Mouse (Mus musculus) lung, adult 2 months (tissue): ENCODE results near the gene Hmg20a. TPM values are rescaled to one million over a fixed set of nuclear protein-coding genes. Genes with fewer than 3 reads are reported as not detected.

Experiments
- DNase-seq: peaks from one replicate; pipeline ENCODE4 v3.0.0; 2022
- H3K4me1 ChIP-seq: fragments of 200-500 bp; 2 replicates; pipeline ENCODE4 v1.6.1; 2011; ENCODE audit warnings: low read length; ENCODE audit not compliant: control insufficient read depth, insufficient read depth
- H3K4me3 ChIP-seq: fragments of 200-500 bp; replicated peaks from 2 replicates; pipeline ENCODE3; 2011; ENCODE audit warnings: low read depth, mild to moderate bottlenecking, control low read depth, low read length; ENCODE audit errors: extremely low read depth
- CTCF ChIP-seq: fragments of 200-500 bp; IDR thresholded peaks from 2 replicates; pipeline ENCODE4 v1.5.1; 2011; ENCODE audit warnings: mild to moderate bottlenecking, low read length, control low read depth; ENCODE audit not compliant: insufficient read depth
- POLR2A ChIP-seq: fragments of 200-500 bp; IDR thresholded peaks from 2 replicates; pipeline ENCODE4 v1.6.1; 2011; ENCODE audit warnings: low read depth, mild to moderate bottlenecking, control low read depth, low read length, borderline replicate concordance; ENCODE audit errors: extremely low read depth
- WGBS: fragments of 180-500 bp; shearing (Covaris S2); methylation state at CpG from one replicate; pipeline ENCODE4 v1.1.7; 2018; 5-methylcytosine and 5-hydroxymethylcytosine counted together
- polyA plus RNA-seq: library from polyadenylated mRNA; depleted of rRNA; stranded (reverse); fragments of >200 nt; gene quantifications from 2 replicates; pipeline ENCODE4 v1.2.3, GENCODE M21; 2012

Hmg20a gene
- polyA plus RNA-seq, 1 experiment = 29.4 TPM

DNA sequence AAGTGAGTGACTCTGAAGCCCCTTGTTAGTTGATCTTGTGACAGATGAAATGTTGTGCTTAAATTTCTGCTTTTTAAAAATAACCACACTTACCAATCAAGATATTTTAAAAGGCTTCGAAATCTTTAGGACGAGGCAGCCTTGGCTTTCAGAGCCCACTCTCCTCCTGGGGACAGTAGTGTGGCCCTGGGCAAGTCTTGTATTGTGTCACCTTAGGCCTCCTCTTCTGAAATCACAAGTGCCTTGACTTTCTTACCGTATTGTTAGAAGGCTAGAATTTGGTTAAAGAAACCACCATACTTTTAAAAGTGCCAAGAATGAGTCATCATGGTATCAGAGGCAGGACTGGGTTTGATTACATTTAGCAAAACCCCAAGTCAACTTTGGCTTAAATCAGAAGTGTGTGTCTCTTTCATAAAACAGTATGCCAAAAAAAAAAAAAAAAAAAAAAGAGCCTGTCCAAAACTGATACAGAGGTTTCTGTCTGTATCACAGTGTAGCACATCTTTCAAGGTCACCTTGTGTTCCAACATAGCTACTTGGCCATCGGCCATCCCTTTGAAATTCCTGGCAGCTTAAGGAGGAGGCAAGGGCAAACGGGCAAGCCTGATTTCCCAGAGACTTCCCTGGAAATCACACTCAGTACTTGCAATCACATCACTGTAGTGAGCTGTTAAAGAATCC lies 78.9 kb downstream of the Hmg20a start:
- Histone ChIP-seq H3K4me3 (no peak overlapping the region), H3K4me1 (peaks cover 16% of the 10 kb centered on the region)
- WGBS = 39% methylated on average over 5 of the region's 5 CpGs
- TF ChIP-seq CTCF = no peak
- no peak for TF ChIP-seq POLR2A
- no peak for DNase-seq

DNA sequence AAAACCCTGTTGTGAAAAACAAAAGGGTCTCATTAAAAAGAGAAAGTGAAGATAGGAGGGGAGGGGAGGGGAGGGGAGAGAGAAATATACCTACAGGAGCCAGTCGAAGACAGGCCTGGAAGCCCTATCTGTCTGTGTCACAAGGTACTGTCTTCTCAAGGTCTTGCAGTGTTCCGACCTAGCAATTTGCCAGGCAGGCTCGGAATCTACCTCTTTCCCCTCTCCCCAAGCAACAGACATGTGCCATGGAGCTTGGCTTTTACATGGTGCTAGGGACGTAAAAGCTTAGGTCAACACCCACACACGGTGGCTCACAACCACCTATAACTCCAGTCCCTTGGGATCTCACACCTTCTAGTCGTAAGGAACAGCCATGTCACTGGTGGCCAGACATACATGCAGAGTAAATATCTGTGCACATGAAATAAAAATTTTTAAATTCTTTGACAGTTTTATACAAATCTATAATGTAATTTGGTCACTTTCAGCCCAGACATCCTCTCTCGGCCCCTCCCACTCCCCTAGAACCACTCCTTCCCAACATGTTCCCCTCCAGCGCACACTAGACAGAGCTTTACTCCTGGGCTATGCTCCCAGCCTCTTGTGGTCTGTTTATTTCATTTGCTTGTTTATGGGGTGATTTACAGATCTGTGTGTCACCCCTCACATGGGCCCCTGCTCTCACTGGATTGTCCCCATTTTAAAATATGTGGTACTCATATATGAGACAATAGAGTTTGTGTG lies 81.1 kb downstream of the Hmg20a start:
- Histone ChIP-seq H3K4me1 (peaks cover 23% of the 10 kb centered on the region), H3K4me3 (no peak overlapping the region)
- 87% methylated on average over 8 of the region's 8 CpGs for WGBS
- no peak for DNase-seq
- TF ChIP-seq CTCF (no peak), POLR2A (no peak)

DNA sequence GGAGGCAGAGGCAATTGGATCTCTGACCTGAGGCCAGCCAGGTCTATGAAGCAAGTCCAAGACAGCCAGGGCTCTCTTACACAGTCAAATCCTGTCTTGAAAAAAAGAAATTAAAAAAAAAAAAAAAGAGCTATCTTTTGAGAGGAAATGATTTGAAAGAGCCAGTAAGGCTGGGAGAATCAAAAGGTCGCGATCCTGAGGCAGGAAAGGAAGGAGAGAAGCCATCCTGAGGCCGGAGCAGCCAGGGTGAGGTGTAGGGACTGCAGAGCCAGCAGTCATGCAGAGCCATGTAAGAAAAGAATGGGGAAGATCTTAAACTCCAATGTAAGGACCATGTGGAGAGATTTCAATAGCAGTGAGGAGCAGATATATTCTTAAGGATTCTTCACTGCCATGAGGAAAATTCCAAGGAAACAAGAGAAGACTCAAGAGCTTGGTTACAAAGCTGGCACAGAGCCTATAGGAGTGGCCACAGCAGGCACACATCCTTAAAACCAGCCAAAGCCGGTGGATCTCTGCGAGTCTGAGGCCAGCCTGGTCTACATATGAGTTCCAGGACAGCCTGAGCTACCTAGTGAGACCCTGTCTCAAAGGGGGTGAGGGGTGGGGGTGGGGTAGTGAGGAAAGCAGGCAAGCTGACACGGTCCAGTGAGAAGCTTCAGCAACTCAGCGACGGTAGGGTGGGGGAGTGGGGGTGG lies 82.6 kb downstream of the Hmg20a start:
- no peak for DNase-seq
- Histone ChIP-seq H3K4me1 (peaks cover 26% of the 10 kb centered on the region), H3K4me3 (no peak overlapping the region)
- TF ChIP-seq CTCF (no peak), POLR2A (no peak)
- 50% methylated on average over 8 of the region's 8 CpGs for WGBS

DNA sequence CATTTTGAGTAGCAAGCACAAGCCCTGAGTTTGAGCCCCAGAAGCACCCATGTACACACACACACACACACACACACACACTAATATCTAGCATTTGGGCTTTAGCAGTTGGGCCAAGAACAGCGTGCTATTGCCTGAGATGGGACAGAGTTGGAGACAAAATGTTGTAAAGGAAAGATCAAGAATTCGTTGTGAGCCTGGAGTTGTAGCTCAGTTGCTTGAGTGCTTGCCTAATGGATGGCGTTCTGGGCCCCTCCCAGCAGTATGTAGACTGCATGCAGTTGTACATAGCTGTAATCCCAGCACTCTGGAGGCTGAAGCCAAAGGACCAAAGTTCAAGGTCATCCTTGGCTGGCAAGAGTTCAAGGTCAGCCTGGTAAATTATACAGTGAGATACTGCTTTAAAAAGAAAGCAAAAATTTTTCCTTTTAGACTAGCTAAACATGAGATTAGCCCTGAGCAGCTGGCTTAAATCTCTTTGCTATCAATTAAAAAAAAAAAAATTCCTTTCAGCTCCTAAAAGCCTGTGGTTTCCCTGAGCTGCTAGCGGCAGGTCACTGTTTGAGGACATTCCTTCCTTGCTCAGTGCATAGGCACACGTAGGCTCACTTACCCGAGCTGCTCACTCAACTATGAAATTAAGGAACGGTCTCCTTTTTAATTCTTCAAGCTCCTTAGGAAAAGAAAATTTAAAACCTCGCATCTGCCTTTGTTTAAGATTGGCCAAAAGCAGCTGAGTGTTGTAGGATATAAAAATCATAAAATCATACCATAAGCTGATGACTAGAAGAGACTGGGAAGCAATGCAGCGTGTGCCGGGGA lies 83.5 kb downstream of the Hmg20a start:
- peaks cover 23% of the 10 kb centered on the region for H3K4me1 ChIP-seq
- no peak for TF ChIP-seq CTCF
- TF ChIP-seq POLR2A = no peak
- no peak for DNase-seq
- WGBS = 53% methylated on average over 10 of the region's 10 CpGs
- H3K4me3 ChIP-seq = no peak overlapping the region

DNA sequence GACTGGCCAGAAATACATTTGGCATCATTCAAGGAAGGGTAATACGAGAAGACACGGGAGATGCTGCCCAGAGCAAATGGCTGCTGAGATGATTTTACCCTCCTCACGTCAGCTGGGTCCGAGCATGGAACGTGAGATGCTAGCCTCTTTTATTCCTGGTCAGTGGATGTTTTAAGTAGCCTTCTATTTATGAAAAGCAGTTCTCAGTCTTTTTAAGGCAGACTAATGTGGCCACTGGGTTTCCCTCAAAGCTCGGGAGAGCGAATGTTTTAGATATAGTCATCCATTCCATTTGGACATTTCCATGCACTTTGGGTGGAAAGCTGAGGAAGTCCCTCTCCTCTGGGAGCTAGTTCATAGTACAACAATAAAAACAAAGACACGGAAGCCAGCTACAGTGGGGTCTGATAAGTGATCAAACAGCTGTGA lies 84.1 kb downstream of the Hmg20a start:
- 52% methylated on average over 8 of the region's 8 CpGs for WGBS
- TF ChIP-seq POLR2A (no peak), CTCF (no peak)
- Histone ChIP-seq H3K4me1 (peaks cover 23% of the 10 kb centered on the region), H3K4me3 (no peak overlapping the region)
- DNase-seq = no peak

DNA sequence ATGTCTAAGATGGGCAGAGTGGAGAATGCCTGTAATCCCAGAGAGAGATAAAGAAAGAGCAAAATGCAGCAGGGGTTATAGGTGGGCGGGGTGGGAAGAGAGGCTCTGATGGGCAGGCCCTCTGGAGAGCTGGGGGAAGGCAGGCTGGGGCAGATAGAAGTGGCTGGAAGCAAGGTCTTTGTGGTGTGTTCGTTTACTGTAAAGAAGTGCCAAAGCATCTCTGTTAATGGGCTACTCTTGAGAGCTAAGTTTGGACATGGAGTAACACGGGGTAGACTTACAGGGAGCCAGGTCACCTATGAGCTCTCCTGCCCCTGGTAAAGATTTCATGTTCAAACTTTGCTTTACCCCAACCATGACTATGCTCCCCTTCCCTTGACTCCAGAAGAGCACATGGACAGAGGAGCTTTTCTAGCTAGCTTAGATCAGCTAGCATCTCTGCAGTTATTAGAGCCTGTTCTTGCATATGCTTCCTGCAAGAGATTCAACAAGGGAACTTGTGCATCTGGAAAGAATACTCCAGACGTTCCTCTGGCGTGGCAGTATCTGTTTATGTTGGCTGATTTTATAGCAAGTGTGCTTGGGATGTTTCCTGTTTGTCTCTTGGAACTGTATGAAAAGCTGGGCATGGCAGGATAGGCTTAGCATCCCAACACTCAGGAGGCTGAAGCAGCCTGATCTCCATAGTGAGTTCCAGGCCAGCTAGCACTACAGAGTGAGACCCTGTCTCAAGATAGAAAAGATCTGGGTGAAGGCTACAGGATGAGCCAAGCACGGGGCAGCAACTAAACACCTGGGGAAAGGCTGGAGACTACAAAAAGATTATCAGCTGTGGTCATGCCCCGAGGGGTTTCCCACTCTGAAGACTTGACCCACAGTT lies 85.5 kb downstream of the Hmg20a start:
- DNase-seq = no peak
- TF ChIP-seq POLR2A = no peak
- no peak for TF ChIP-seq CTCF
- H3K4me1 ChIP-seq = peaks cover 23% of the 10 kb centered on the region
- WGBS = 57% methylated on average over 7 of the region's 7 CpGs
- no peak overlapping the region for H3K4me3 ChIP-seq

DNA sequence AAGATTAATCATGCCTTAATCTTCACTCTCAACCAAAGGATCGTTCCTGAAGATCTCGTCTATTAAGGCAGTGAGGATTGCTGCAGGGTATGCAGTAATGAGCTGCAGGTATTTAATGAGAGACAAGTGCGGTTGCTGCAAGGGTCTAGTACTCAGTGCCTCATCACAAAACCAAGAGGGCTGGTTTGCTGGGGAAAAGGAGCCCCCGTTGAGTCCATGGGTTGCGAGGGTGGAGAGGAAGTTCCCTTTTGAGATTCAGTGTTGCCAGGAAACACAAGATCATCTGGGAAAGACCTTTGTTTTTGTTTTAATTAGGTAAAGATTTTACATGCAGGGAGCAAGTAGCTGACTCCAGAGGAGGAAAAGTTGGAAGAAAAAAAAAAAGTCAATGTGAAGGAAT lies 86.1 kb downstream of the Hmg20a start:
- Histone ChIP-seq H3K4me3 (no peak overlapping the region), H3K4me1 (peaks cover 27% of the 10 kb centered on the region)
- 71% methylated on average over 5 of the region's 5 CpGs for WGBS
- no peak for DNase-seq
- no peak for TF ChIP-seq POLR2A
- TF ChIP-seq CTCF = no peak

DNA sequence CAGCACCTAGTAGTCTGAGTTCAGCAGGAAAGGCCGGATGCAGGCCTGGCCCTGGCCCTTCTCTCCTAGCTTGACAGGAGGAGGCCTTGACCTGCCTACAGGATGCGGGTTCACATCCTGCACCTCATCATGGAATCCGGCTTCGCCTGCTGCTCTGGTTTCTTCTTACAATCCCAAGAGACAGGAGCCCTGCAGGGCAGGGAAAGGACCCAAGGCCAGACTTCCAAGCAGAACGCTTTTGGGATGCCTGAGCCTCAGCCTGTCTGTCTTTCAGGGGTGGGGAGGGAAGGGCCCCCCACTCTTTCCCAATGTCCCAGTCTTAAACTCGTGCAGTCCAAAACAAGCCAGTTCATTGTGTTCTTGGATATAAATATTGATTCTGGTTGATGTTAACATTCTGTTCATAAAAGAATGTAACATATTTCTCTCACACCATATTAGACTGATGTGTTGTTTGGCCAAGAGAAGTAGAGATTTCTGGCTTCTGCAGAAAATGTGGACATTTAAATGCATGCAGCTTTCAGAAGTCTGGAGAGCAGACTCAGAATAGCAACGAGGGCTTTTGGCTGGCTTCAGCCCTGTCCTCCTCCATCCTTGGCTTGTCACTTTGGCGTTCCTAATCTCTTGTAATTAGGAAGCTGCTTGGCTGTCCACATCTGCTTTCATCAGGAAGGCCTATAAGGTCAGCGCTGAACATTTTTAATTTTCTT lies 86.8 kb downstream of the Hmg20a start:
- DNase-seq = no peak
- Histone ChIP-seq H3K4me1 (peaks cover 31% of the 10 kb centered on the region), H3K4me3 (no peak overlapping the region)
- WGBS = 41% methylated on average over 9 of the region's 9 CpGs
- TF ChIP-seq CTCF (no peak), POLR2A (no peak)
